Mouse (Mus musculus) midbrain, postnatal 0 days (tissue): ENCODE measurements at regions not wholly inside any gene's neighbourhood (a gene's known extent, or its start where the extent isn't known, plus 50 kb on each side); places are given as distances from the start of the nearest gene placed in this dataset.

Experiments used
- ATAC-seq: fragments of 200-750 bp; cut with Nextera tagmentation; 2 replicates; pipeline ENCODE4 v1.8.0; 2017; ENCODE audit warnings: moderate number of reproducible peaks, mild to moderate bottlenecking, moderate TSS enrichment, moderate library complexity; ENCODE audit not compliant: low FRiP score
- DNase-seq: peaks from one replicate; pipeline ENCODE4 v3.0.0-alpha.2; 2015; ENCODE audit warnings: low spot score
- H3K27ac ChIP-seq: fragments of 300-500 bp; sonication (generic); 2 replicates; pipeline ENCODE4 v1.5.1; 2014; ENCODE audit warnings: low read depth, mild to moderate bottlenecking, low read length, mixed read lengths
- H3K27me3 ChIP-seq: fragments of 300-500 bp; sonication (generic); 2 replicates; pipeline ENCODE4 v1.6.1; 2014; ENCODE audit warnings: low read length, control low read depth, mixed read lengths; ENCODE audit not compliant: insufficient read depth
- H3K36me3 ChIP-seq: fragments of 300-500 bp; sonication (generic); 2 replicates; pipeline ENCODE4 v1.6.1; 2014; ENCODE audit warnings: low read length, control low read depth, mixed read lengths; ENCODE audit not compliant: insufficient read depth
- H3K4me1 ChIP-seq: fragments of 300-500 bp; sonication (generic); 2 replicates; pipeline ENCODE4 v1.6.1; 2014; ENCODE audit warnings: mild to moderate bottlenecking, control low read depth, antibody characterized with exemption, low read length, mixed read lengths; ENCODE audit not compliant: insufficient read depth
- H3K4me2 ChIP-seq: fragments of 300-500 bp; sonication (generic); 2 replicates; pipeline ENCODE4 v1.6.1; 2014; ENCODE audit warnings: low read depth, mild to moderate bottlenecking, low read length, mixed read lengths; ENCODE audit not compliant: poor library complexity, severe bottlenecking
- H3K4me3 ChIP-seq: fragments of 300-500 bp; sonication (generic); 2 replicates; pipeline ENCODE4 v1.5.1; 2014; ENCODE audit warnings: low read depth, mild to moderate bottlenecking, low read length, moderate library complexity
- H3K9ac ChIP-seq: fragments of 300-500 bp; sonication (generic); replicated peaks from 2 replicates; pipeline ENCODE4 v1.6.1; 2014; ENCODE audit warnings: mild to moderate bottlenecking, low read length, moderate library complexity, mixed read lengths; ENCODE audit not compliant: poor library complexity, severe bottlenecking
- H3K9me3 ChIP-seq: fragments of 300-500 bp; sonication (generic); 2 replicates; pipeline ENCODE4 v1.6.1; 2016; ENCODE audit warnings: low read length, control low read depth
- CTCF ChIP-seq: IDR thresholded peaks from 2 replicates; pipeline ENCODE4 v1.5.1; 2016; ENCODE audit warnings: antibody characterized with exemption, mild to moderate bottlenecking
- WGBS: fragments of 180-500 bp; shearing (Covaris S2); extraction: QIAGEN DNeasy Blood & Tissue Kit; methylation state at CpG from one replicate; pipeline ENCODE4 v1.1.7; 2014; 5-methylcytosine and 5-hydroxymethylcytosine counted together

DNA sequence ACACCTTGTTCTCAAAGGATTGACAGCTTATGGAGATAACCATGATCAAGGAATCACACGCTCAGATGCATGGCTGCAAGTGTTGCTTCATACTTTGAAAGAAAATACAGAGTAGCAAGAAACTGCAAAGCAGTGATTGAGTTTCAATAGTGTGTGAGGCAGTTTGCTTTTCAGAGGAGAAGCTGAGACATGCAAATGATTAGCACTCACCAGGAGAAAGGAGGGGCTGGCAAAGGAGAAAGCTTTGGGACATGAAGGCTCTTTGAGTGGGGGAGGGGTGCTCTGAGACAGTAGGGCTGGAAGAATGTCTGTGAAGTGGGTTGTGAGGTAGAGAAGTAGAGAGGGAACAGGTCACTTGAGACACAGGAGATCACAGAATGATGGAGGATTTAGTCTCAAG is 238.7 kb upstream of the Fggy start:
- ATAC-seq, result no peak
- no peak overlapping the region for H3K4me3 ChIP-seq

GRCm38 (mm10) chr4:95319036-95319435 is 238.3 kb upstream of the Fggy start:
- TF ChIP-seq CTCF, result no peak
- DNase-seq (no peak), ATAC-seq (no peak)
- Histone ChIP-seq H3K4me2 (no peak overlapping the region), H3K27me3 (no peaks in the 10 kb centered on the region), H3K9me3 (no peaks in the 10 kb centered on the region), H3K27ac (no peak overlapping the region), H3K9ac (no peak overlapping the region), H3K36me3 (no peaks in the 10 kb centered on the region), H3K4me3 (no peak overlapping the region), H3K4me1 (no peaks in the 10 kb centered on the region)
- 65% methylated on average over 6 of the region's 6 CpGs for WGBS

More for the DNA sequence above, 238.7 kb upstream of the Fggy start:
- Histone ChIP-seq H3K27me3 (no peaks in the 10 kb centered on the region), H3K27ac (no peak overlapping the region), H3K36me3 (no peaks in the 10 kb centered on the region), H3K9ac (no peak overlapping the region), H3K9me3 (no peaks in the 10 kb centered on the region), H3K4me1 (no peaks in the 10 kb centered on the region), H3K4me2 (no peak overlapping the region)
- WGBS, result 47% methylated on average over 1 of the region's 1 CpGs
- DNase-seq, result no peak
- TF ChIP-seq CTCF, result no peak

DNA sequence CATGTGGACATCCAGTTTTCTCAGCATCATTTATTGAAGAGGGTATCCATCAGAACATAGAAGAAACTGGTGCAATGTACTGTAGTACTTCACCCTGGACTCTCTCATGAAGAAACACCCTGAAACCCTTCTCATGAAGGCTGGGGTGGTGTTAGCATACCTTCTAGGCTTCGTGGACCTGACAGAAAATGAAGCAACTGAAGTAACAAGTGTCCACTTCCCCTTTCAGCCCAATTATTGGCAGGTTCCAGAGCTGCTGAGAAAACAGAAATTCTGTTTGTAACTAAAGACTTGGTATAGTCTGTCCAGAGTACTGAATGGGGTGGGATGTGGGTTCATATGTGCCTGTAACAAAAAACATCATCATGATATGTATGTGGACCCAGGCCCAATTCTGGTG is 231.4 kb upstream of the Fggy start:
- no peak overlapping the region for H3K27ac ChIP-seq
- H3K9me3 ChIP-seq, result no peaks in the 10 kb centered on the region
- no peak overlapping the region for H3K4me2 ChIP-seq
- H3K9ac ChIP-seq, result no peak overlapping the region
- no peak overlapping the region for H3K4me3 ChIP-seq
- ATAC-seq (no peak), DNase-seq (no peak)
- no peaks in the 10 kb centered on the region for H3K4me1 ChIP-seq
- no peaks in the 10 kb centered on the region for H3K36me3 ChIP-seq
- no peaks in the 10 kb centered on the region for H3K27me3 ChIP-seq
- WGBS, result 79% methylated on average over 1 of the region's 1 CpGs
- TF ChIP-seq CTCF, result no peak

- no peak overlapping the region for H3K9ac ChIP-seq
- no peak overlapping the region for H3K4me3 ChIP-seq
- H3K4me2 ChIP-seq, result no peak overlapping the region
- ATAC-seq (no peak), DNase-seq (no peak)
- no peaks in the 10 kb centered on the region for H3K4me1 ChIP-seq
- no peaks in the 10 kb centered on the region for H3K9me3 ChIP-seq
- no peaks in the 10 kb centered on the region for H3K27me3 ChIP-seq
- no peak overlapping the region for H3K27ac ChIP-seq
- H3K36me3 ChIP-seq, result no peaks in the 10 kb centered on the region
- WGBS, result 91% methylated on average over 2 of the region's 2 CpGs
- no peak for TF ChIP-seq CTCF
Observed at GRCm38 (mm10) chr4:95339822-95340221, 217.5 kb upstream of the Fggy start.

DNA sequence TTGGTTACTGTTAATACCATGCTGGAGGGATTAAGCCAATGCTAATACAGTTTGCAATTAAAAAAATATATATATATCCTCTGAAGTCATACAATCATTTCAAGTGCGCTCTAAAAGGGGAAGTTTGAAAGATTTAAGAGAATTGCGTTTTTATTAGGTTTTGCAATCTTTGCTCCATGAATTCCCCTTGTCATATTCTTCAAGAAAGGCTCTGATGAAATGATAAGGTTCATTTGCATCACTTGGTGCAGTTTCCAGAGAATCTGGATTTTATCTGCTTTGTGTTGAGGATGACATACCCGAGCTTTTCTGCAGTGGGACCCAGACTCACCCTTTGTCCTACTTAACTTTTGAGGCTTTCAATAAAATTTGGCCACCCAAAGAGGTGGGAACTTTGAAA is 216.4 kb upstream of the Fggy start:
- Histone ChIP-seq H3K4me1 (no peaks in the 10 kb centered on the region), H3K27me3 (no peaks in the 10 kb centered on the region), H3K4me2 (no peak overlapping the region), H3K9me3 (no peaks in the 10 kb centered on the region), H3K4me3 (no peak overlapping the region), H3K36me3 (no peaks in the 10 kb centered on the region), H3K27ac (no peak overlapping the region), H3K9ac (no peak overlapping the region)
- ATAC-seq (no peak), DNase-seq (no peak)
- 77% methylated on average over 3 of the region's 3 CpGs for WGBS
- TF ChIP-seq CTCF, result no peak

GRCm38 (mm10) chr4:95346722-95347197 is 210.5 kb upstream of the Fggy start:
- Histone ChIP-seq H3K4me1 (no peaks in the 10 kb centered on the region), H3K27me3 (no peaks in the 10 kb centered on the region), H3K9me3 (no peaks in the 10 kb centered on the region), H3K4me3 (no peak overlapping the region), H3K9ac (no peak overlapping the region), H3K4me2 (no peak overlapping the region), H3K36me3 (no peaks in the 10 kb centered on the region), H3K27ac (no peak overlapping the region)
- peak; percentile 76 for DNase-seq
- 46% methylated on average over 3 of the region's 3 CpGs for WGBS
- no peak for TF ChIP-seq CTCF
- ATAC-seq, result no peak
